Mouse (Mus musculus) cerebellum, adult 2 months (tissue): ENCODE results near the gene Lypla2.

Source experiments
- CTCF ChIP-seq: fragments of 200-500 bp; IDR thresholded peaks from 2 replicates; pipeline ENCODE4 v1.5.1; 2011; ENCODE audit warnings: low read depth, mild to moderate bottlenecking, control low read depth, low read length, moderate library complexity, borderline replicate concordance; ENCODE audit not compliant: insufficient read depth
- POLR2A ChIP-seq: fragments of 200-500 bp; IDR thresholded peaks from 2 replicates; pipeline ENCODE4 v1.6.1; 2011; ENCODE audit warnings: low read length, control low read depth, borderline replicate concordance; ENCODE audit not compliant: insufficient read depth

- TF ChIP-seq CTCF (no peak), POLR2A (no peak)
Observed at GRCm38 (mm10) chr4:135985193-135985592, 12.8 kb upstream of the Lypla2 start.
